Mouse (Mus musculus) T-cell, adult 2 months (primary cell): ENCODE measurements around the gene Mbnl1.

Experiments
- DNase-seq: peaks from one replicate; pipeline ENCODE4 v3.0.0; 2022; ENCODE audit warnings: low spot score

The Mbnl1 gene

DNA sequence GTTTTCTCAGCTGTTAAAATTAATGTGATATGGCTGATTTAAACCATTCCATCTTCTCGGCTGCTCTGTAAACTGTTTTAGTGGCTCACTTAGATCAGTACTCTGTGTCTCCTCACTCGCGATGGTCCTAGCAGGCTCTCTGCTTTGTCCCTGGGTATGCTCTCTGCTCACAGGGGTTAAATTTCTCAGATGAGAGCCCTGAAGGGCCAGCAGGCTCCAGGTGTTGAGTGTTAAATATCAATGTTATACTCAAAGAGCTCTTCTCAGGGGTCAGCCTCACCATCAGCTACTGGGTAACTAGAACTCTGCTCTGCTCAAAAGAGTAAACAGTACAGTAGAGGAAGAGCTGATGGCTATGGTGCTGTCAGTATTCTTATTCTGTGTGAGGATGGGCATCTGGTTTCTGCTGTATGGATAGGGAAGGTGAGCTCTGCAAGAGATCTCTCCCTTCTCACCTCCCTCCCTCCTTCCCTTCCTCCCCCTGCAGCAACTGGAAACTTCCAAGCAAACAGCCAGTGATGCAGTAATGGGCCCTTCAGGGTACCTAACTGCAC, 44.7 kb downstream of the Mbnl1 start:
- DNase-seq = no peak

DNA sequence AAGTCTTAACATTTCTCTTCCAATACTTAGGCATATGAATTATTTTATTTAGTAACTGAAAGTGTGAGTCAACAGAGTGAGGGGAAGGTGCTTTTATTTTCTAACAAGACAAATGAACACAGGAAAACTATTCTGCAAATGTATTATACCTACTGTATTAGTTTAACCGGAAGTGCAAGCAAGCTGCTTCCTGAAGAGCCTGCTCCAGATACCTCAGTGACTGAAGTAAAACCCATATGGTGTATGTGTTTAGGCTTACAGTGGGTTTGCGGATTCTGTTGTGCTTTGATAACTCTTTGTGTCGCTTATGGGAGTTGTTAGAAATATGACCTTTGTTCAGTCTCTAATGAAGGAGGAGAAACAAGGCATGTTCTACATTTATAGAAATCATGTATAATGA, 46.7 kb downstream of the Mbnl1 start:
- DNase-seq = no peak

DNA sequence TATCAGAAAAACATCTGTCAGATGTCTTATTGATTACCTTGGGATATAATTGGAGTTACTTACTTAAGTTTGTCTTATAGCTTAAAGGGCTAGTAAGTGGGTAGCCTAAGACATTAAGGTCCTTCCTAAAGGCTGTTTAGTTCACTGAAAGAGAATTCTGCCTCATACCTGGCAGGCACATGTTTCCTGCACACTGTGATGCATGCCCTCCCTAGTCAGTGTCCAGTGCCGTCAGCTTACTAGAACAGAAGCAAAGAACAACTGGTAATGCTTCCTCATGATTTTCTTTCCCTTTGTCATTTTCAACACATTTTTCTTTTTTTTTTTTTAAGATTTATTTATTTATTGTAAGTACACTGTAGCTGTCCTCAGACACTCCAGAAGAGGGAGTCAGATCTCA, 51.5 kb downstream of the Mbnl1 start:
- no peak for DNase-seq

DNA sequence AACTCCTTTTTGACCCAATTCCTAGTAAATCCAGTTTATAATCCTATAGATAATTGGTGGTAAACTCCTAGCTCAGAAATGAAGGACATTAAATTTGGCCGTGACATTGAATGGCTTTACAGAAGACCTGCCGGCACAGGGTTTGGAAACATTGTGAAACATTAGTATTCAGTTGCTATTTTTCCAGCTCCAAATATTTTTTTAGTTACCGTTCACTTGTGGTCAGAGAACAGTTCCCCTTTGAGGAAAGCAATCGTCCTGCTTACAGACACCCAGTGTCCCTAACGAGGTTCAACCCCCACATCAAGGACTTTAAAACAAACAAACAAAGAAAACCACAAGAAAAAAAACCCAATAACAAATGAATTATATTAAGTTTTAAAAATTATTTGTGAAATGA, 58.7 kb downstream of the Mbnl1 start:
- no peak for DNase-seq

DNA sequence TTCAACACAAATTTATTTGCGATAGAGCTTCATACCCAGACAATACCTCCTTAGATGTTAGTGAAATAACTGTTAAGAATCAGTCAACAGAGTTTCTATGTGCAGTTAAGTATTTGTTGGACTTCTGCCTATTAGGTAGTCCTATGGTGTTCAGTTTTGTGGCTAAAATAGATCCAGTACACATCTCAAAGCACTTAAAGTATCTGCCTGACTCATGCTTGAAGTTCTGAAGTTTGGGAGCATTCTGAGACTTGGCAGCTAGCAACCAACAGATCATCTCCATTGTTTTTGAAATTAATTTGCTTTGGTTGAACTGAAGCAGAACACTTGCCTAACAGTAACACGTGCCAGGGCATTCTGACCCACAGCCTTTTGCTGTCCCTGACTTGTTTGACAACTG, 59.2 kb downstream of the Mbnl1 start:
- no peak for DNase-seq

DNA sequence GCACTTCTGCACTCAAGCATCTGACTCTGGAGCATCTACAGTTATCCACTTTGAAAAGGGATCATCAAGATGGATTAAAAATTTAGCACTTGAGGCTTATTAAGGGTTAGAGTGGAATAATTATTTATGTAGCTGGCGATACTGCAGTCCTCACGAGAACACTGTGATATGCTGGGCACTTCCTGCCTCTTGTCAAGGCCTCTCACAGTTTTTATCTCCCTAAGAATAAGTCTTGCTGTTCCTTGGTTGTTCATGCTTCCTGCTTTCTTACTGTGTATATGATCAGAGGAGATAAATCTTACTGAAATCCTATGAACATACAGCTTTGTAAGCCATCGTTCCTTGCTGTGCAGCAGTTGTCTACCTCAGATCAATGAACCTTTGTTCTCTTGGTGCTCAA, 62.6 kb downstream of the Mbnl1 start:
- no peak for DNase-seq

DNA sequence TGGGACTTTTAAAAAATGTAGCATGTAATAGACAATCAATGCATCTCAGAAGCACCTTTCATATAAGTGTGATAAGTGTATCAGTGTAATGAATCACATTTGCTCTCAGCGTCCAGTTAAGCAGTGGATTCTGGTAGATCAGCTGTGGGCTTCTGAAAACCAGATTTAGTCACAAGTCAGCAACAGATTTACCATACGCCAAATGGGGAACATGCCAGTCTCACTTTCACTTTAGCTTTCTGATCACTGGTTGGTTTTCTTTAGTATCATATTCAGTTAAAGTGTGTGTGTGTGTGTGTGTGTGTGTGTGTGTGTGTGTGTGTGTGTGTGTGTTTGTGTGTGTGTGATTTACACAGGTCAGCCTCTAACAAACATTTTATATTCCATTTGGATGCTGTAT, 64.4 kb downstream of the Mbnl1 start:
- peak; percentile 44 for DNase-seq

DNA sequence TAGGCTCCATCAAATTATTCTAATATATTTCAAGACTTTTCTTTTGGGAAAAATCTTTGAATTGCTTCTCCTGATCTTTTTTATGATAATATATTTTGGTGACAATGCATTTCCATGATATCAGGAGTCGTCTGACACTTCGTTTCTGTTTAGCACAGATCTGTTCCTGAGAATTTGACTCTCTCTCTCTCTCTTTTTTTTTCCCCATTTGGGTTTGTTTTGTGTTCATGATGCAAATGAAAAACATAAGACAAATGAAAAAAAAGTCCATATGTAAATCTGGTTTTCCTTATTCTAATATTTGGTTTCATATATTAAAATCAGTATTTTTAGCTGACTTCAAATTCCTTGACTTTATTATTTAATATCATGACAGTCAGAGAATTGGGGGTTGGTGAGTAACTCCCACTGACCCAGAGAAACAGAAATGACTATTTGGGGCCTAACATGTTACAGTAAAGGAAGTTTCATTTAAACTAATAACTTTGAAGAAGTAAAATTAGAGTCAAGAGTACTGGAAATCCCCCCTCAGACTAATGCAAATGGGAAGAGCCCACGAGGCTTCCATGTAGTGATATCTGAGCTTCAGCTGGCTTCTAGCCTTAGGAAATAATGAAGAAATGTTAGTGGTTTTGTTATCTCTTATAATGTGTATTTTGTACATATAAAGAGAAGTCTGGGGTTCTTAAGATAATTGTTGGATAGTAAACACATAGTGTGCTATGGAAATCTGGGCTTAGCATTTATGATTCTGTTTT, 65.8 kb downstream of the Mbnl1 start:
- DNase-seq = no peak

DNA sequence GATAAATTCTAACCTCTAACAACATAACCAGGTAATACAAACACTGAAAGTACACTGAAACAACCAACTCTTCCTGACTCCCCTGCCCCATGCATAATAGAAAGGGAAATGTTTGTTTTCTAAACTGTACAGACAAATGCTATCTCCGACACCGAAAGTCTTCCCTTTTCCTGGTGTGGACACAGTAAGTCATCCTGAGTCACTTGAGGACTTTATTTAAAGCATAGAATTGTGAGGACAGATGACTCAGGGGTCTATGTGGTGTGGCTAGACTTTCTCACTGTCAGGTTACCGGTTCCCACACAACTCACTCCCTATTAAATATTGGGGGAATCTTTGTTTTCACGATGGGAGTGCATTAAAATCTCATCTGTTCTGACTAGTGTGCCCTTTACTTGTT, 68.5 kb downstream of the Mbnl1 start:
- no peak for DNase-seq

DNA sequence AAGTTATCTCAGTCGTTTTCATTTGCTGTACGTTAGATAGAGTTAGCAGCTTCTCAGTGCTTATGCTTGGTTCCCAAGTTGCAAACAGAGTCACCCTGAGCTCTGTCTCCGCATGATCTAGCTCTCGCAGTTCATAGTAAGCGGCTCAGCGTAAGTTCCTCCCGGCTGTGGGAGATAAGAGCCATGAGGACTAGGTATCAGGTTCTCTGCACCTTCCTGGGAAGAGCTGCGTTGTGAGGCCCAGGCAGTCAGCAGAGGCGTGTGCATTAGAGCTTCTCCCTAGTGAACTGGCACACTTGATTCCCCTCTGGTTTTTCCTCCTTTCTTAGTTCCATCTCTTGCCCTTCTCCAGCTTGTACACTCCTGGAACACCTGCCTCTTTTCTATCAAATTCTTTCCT, 73.6 kb downstream of the Mbnl1 start:
- no peak for DNase-seq

DNA sequence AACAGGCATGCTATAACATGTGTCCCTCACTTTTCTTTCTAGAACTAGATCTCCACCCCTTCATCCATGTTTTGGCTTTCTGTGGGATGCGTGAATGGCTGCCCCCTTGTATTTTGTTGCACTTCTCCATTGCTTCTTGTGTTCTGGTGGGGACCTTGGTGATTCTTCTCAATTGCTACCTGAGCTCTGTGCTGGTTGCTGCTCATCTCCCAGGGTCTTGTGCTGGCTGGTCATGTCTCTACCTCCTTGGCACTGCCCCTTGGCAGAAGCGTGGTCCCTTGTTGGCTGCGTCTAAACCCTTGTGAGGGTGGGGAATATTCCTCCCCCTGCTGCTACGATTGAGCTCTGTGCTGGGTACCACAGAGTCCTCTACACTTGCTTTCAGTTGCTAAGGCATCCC, 74.3 kb downstream of the Mbnl1 start:
- DNase-seq = no peak

DNA sequence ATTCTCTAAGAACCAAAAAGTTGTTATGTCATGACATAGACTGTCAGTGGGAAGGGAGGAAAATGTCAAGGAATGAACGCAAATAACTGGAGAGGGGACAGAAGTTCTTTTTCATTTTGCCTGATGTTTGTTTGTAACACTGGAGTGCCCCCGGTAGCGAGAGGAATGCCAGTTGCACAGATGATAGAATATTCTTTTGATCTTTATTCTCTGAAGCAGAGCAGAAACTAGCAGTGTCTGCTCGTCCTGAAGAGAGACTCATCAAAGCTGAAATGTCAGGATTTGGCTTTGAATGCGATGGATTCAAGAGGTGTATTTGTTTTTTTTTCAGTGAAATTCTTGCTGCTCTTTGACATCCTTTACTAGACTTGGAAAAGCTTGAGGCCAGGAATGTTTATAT, 77.9 kb downstream of the Mbnl1 start:
- DNase-seq = no peak

DNA sequence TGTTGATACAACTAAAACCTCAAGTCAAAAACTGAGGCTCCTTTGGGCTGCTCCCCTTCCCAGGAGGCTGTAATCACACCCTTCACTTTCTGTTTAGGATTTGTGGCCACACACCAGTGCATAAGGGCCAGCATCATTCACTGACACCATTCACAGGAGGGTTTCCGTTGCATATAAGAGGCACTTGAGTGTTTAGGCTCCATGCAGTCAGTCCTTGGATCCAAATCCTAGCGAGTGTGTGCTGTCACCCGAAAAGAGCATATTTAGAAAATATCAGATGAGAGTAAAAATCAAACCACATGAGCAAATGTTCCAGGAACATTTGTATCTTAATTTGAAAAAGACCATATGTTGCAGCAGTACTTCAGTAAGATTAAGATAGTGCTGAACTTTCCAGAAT, 79.0 kb downstream of the Mbnl1 start:
- no peak for DNase-seq

DNA sequence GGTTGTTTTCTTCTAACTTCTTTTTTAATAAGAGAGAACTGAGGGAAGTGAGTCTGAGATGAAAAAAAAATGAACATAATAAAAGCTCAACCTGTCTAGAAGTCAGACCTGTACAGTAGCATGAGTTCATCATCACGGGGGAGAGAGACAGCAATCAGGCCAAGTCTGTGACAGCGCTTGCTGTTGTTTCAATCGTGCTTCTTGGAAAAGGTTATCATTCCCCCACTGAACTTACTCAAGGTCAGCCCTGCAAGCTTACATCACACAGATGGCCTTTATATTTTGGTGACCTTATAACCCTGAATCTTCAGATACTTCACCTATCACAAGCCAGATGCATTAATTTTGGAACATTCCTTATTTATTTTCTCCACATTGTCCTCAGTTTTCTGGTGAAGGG, 80.4 kb downstream of the Mbnl1 start:
- no peak for DNase-seq

DNA sequence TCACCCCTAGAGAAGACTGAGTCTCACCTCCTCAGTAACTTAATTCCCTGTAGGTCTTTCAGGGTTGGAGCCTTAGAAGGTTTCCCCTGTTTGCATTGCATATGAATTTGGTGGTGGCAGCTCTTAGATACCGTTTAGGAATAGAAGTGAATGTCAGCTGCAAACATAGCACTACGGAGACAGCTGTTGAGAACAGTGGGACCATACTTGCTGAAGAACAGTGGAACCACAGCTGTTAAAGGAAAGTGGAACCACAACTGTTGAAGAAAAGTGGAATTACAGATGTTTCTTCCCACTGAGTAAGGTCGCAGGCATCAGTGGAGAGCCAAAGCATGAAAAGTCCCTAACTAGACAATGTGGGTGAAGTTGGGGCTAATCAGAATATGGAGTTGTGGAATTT, 84.0 kb downstream of the Mbnl1 start:
- DNase-seq = no peak

DNA sequence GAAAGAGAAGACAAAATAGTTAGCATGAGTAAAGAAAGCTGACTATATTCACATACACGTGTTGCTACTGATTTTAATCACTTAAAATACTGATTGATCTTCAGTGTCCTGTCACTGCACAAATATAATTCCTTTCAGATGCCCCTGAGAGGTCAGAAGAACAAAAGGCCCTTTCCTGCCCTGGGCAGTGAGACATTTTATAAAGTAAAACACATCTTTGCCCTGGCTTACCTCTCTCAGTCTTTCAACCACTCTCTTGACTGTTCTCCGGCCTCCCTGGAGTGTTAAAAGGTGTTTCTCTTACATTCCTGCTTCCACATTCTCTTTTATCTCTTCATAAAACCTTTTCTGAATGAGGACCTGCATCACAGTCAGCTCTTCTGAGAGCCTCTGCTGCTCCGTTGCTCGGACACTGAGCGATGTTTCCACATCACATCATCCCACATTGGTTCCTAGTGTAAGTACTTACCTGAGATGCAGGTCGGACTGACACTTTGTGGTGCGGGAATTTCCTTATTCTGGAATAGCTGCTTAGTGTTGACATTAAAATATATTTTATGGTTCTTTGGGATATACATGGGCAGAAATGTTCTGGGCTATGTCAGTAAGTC, 85.7 kb downstream of the Mbnl1 start:
- no peak for DNase-seq

DNA sequence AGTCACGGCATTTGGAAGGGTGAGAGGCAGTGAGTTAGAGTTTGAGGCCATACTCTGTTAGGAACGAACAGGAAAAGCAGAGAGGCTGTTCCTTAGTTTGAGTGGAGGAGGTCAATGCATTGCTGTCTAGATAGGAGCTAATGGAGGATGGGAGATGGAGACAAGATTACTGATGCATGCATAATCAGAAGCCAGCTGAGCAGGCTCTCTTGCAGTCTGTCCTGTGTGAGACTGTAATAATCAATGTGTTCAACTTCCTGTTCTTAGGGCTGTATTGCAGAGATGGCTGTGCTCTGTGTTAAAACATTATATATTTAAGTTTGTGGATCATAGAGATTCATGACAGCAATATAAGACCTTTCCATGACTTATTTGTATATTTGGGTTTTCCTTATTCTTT, 87.1 kb downstream of the Mbnl1 start:
- DNase-seq = no peak

DNA sequence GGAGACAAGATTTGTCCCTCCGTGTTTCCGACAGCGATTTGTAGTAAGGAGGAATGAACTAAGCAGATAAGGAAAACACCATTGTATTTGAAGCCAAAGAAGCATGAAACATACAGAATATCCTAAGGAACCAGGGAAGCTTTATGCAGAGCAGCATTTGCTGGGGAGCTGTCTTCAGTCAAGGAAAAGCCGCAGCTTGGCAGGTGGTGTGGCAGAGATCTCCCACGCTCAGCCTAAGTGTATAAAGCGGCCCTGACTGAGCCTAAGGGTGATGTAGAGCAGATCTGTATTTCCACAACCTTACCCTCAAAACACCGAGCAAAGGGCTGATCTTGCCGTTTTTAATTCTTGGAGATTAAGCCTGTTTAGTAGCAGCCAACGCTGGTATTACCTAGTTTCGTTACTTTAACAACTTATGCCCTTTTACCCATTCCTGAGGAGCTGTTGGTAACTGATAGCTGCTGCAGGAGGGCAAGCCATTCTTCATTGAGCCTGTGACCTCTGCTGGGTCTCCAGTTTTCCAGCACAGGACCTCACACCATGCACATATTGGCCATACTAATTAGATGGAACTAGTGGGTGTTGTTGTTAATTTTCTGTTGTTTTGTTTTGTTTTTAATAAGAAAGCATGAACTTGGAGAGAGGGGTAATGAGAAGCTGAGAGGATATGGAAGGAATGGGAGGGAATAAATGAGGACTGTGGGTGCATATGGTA, 91.1 kb downstream of the Mbnl1 start:
- DNase-seq = no peak

DNA sequence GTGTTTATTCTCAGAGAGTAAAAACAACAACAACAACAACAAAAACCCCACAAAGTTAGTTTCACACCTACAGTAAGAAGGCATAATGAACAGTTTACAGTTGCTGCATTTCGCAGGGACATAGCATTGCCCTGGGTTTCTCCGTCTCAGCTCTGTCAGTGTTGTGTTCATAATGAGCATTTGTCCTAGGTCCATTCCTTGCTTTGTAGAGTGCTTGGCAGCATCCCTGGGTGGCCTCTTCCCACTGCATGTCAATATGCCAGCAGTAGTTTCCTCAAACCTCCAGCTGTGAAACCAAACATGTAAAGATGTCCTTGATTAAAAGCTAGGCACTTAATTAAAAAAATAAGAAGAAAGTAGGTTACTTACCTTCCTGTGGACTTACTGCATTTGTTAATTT, 91.6 kb downstream of the Mbnl1 start:
- DNase-seq = no peak

DNA sequence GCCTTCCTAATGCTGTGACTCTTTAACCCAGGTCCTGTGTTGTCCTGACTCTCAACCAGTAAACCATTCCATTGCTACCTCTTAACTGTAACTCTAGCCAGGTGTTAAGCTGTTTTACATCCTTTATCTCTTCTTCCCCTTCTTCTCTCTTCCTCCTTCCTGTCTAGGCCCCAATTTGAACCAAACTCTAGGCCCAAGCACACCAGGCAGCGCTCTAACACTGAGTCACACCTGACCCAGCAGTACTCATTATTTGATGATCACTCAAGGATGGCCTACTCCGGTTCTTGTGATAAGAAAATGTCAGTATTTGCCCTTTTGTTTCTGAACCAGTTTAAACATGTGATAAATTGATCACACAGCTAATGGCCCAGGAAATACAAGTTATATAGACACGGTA, 92.6 kb downstream of the Mbnl1 start:
- DNase-seq = no peak

DNA sequence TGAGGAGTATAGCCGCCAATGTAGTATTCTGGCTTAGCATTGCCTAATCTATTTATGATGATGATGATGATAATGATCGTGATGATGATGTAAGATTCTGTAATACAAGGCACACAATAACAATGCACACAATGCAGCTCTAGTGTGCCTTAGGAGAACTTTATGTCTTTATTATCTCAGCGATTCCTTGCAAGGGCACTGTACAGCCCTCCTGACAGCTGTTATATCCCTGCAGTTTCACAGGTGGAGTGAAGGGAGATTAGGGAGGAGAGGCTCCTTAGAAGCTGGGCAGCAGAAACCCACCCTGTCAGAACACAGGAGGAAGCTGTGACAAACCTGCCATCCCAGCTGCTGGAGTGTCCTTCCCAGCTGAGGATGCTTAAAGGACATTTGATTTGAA, 93.3 kb downstream of the Mbnl1 start:
- DNase-seq = no peak

DNA sequence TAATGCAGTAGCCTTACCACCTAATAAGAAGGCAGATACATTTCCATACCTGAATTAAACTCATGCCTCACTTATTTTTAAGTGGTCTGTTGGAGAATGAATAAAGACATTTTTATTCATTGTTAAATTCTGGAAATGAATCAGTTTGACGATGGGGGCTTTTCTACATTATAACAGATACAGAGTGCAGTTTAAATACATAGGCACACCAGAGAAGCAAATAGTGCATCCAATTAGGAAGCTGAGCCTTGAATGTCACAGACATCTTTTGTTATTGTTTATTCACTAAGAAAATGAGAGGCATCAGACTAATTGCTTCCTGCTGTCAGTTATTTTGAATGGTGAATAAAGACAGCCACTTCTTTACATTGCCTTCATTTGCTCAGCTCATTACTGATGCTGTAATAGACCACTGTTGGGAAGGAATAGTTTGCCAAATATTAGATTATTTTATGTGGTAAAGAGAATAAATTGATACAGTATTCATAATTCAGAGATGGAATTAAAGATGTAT, 95.6 kb downstream of the Mbnl1 start:
- DNase-seq = no peak
